Mouse (Mus musculus) embryonic facial prominence, embryonic 14.5 days (tissue): ENCODE results near the gene Lmbrd2. TPM values are rescaled to one million over a fixed set of nuclear protein-coding genes. Genes with fewer than 3 reads are reported as not detected.
"Not testable (repeated sequence)": the region's sequence is repeated elsewhere in the genome, so short reads cannot be mapped to it uniquely, and the experiment has no call there.

Source experiments
- ATAC-seq: fragments of 200-750 bp; cut with Nextera tagmentation; 2 replicates; pipeline ENCODE4 v1.8.0; 2017; ENCODE audit warnings: low read depth, moderate number of reproducible peaks, moderate TSS enrichment
- DNase-seq: peaks from one replicate; pipeline ENCODE4 v3.0.0-alpha.2; 2015; ENCODE audit warnings: low spot score
- H3K27ac ChIP-seq: fragments of 300-500 bp; sonication (generic); replicated peaks from 2 replicates; pipeline ENCODE4 v1.5.1; 2014; ENCODE audit warnings: low read depth, mild to moderate bottlenecking, low read length, moderate library complexity
- H3K27me3 ChIP-seq: fragments of 300-500 bp; sonication (generic); replicated peaks from 2 replicates; pipeline ENCODE4 v1.6.1; 2014; ENCODE audit warnings: low read length; ENCODE audit not compliant: control insufficient read depth, insufficient read depth
- H3K36me3 ChIP-seq: fragments of 300-500 bp; sonication (generic); 2 replicates; pipeline ENCODE4 v1.6.1; 2014; ENCODE audit warnings: low read length, mixed read lengths; ENCODE audit not compliant: control insufficient read depth, insufficient read depth
- H3K4me1 ChIP-seq: fragments of 300-500 bp; sonication (generic); 2 replicates; pipeline ENCODE4 v1.6.1; 2014; ENCODE audit warnings: antibody characterized with exemption, low read length; ENCODE audit not compliant: control insufficient read depth, insufficient read depth
- H3K4me2 ChIP-seq: fragments of 300-500 bp; sonication (generic); 2 replicates; pipeline ENCODE4 v1.6.1; 2014; ENCODE audit warnings: low read depth, mild to moderate bottlenecking, low read length, moderate library complexity, mixed read lengths
- H3K4me3 ChIP-seq: fragments of 300-500 bp; sonication (generic); 2 replicates; pipeline ENCODE4 v1.5.1; 2014; ENCODE audit warnings: low read depth, mild to moderate bottlenecking, low read length
- H3K9ac ChIP-seq: fragments of 300-500 bp; sonication (generic); 2 replicates; pipeline ENCODE4 v1.6.1; 2014; ENCODE audit warnings: low read depth, mild to moderate bottlenecking, low read length, moderate library complexity, mixed read lengths
- H3K9me3 ChIP-seq: fragments of 300-500 bp; sonication (generic); 2 replicates; pipeline ENCODE4 v1.6.1; 2016; ENCODE audit warnings: low read length; ENCODE audit not compliant: control insufficient read depth
- WGBS: fragments of 180-500 bp; shearing (Covaris S2); extraction: QIAGEN DNeasy Blood & Tissue Kit; methylation state at CpG from one replicate; pipeline ENCODE4 v1.1.7; 2014; 5-methylcytosine and 5-hydroxymethylcytosine counted together
- polyA plus RNA-seq: library from polyadenylated mRNA; unstranded; fragments of >200 nt; fragmentation: Nextera tagmentation; extraction: Ambion mirVana; gene quantifications from 2 replicates; pipeline ENCODE4 v1.2.1, GENCODE M21; 2014

Gene Lmbrd2
- polyA plus RNA-seq, 1 experiment from 2014 or later = 6.2 TPM

GRCm38 (mm10) chr15:9164125-9164524, 23.8 kb downstream of the Lmbrd2 start:
- Histone ChIP-seq H3K36me3 (peaks cover 26% of the 10 kb centered on the region; the same call in 1 of the 2 replicates), H3K4me2 (no peak overlapping the region), H3K4me3 (no peak overlapping the region), H3K9ac (no peak overlapping the region), H3K9me3 (no peaks in the 10 kb centered on the region), H3K4me1 (no peaks in the 10 kb centered on the region), H3K27me3 (no peaks in the 10 kb centered on the region), H3K27ac (no peak overlapping the region)
- ATAC-seq = no peak
- DNase-seq = no peak
- WGBS = 72% methylated on average over 6 of the region's 6 CpGs

GRCm38 (mm10) chr15:9177038-9177437, 36.7 kb downstream of the Lmbrd2 start:
- Histone ChIP-seq H3K4me2 (no peak overlapping the region), H3K9ac (no peak overlapping the region), H3K4me3 (no peak overlapping the region), H3K27me3 (no peaks in the 10 kb centered on the region), H3K9me3 (no peaks in the 10 kb centered on the region), H3K4me1 (no peaks in the 10 kb centered on the region), H3K36me3 (peaks cover 34% of the 10 kb centered on the region), H3K27ac (no peak overlapping the region)
- ATAC-seq = no peak
- 92% methylated on average over 3 of the region's 3 CpGs for WGBS
- no peak for DNase-seq

- Histone ChIP-seq H3K36me3 (peaks cover 48% of the 10 kb centered on the region), H3K4me1 (no peaks in the 10 kb centered on the region), H3K27me3 (no peaks in the 10 kb centered on the region), H3K9ac (no peak overlapping the region), H3K27ac (no peak overlapping the region), H3K4me3 (no peak overlapping the region), H3K4me2 (no peak overlapping the region), H3K9me3 (no peaks in the 10 kb centered on the region)
- no peak for ATAC-seq
- whole genome bisulfite sequencing = 95% methylated on average over 5 of the region's 5 CpGs
- no peak for DNase-seq
Measured at GRCm38 (mm10) chr15:9183995-9184394, 43.6 kb downstream of the Lmbrd2 start.

- DNase-seq (peak; percentile 28), ATAC-seq (peak; percentile 53; the same call in 1 of the 2 replicates)
- Histone ChIP-seq H3K27ac (peak overlapping the region; percentile 21), H3K9me3 (no peaks in the 10 kb centered on the region), H3K27me3 (no peaks in the 10 kb centered on the region), H3K4me3 (no peak overlapping the region), H3K4me2 (no peak overlapping the region), H3K36me3 (peaks cover 53% of the 10 kb centered on the region), H3K9ac (no peak overlapping the region), H3K4me1 (no peaks in the 10 kb centered on the region)
- 47% methylated on average over 2 of the region's 2 CpGs for WGBS
Measured at GRCm38 (mm10) chr15:9189796-9190195, 49.4 kb downstream of the Lmbrd2 start.

GRCm38 (mm10) chr15:9192685-9193084, 52.3 kb downstream of the Lmbrd2 start:
- H3K4me1 ChIP-seq, H3K27me3 ChIP-seq, H3K4me3 ChIP-seq, H3K9me3 ChIP-seq, H3K4me2 ChIP-seq, H3K27ac ChIP-seq, ATAC-seq, DNase-seq, H3K9ac ChIP-seq: not testable (repeated sequence)
- H3K36me3 ChIP-seq = peaks cover 55% of the 10 kb centered on the region

GRCm38 (mm10) chr15:9198421-9198820, 58.1 kb downstream of the Lmbrd2 start:
- WGBS = 53% methylated on average over 6 of the region's 6 CpGs
- ATAC-seq = no peak
- H3K27ac ChIP-seq = no peak overlapping the region

GRCm38 (mm10) chr15:9211891-9212290, 71.5 kb downstream of the Lmbrd2 start:
- H3K4me2 ChIP-seq = no peak overlapping the region
- DNase-seq (no peak), ATAC-seq (no peak)
- H3K9ac ChIP-seq = no peak overlapping the region
- no peaks in the 10 kb centered on the region for H3K4me1 ChIP-seq
- no peaks in the 10 kb centered on the region for H3K36me3 ChIP-seq
- no peaks in the 10 kb centered on the region for H3K27me3 ChIP-seq
- H3K4me3 ChIP-seq = no peak overlapping the region
- H3K9me3 ChIP-seq = no peaks in the 10 kb centered on the region
- no peak overlapping the region for H3K27ac ChIP-seq

More at GRCm38 (mm10) chr15:9198421-9198820, 58.1 kb downstream of the Lmbrd2 start:
- Histone ChIP-seq H3K9me3 (no peaks in the 10 kb centered on the region), H3K4me2 (no peak overlapping the region), H3K9ac (no peak overlapping the region), H3K27me3 (no peaks in the 10 kb centered on the region), H3K4me3 (no peak overlapping the region), H3K36me3 (peaks cover 20% of the 10 kb centered on the region), H3K4me1 (no peaks in the 10 kb centered on the region)
- no peak for DNase-seq

GRCm38 (mm10) chr15:9213026-9213425, 72.7 kb downstream of the Lmbrd2 start:
- WGBS = 53% methylated on average over 3 of the region's 3 CpGs
- H3K4me2 ChIP-seq, H3K9me3 ChIP-seq, H3K9ac ChIP-seq, H3K4me1 ChIP-seq, H3K27me3 ChIP-seq, H3K4me3 ChIP-seq, H3K27ac ChIP-seq, ATAC-seq, H3K36me3 ChIP-seq: not testable (repeated sequence)
- peak; percentile 23 for DNase-seq

GRCm38 (mm10) chr15:9213431-9213830, 73.1 kb downstream of the Lmbrd2 start:
- DNase-seq, H3K9ac ChIP-seq, H3K27ac ChIP-seq, H3K4me2 ChIP-seq, ATAC-seq, H3K4me3 ChIP-seq, H3K9me3 ChIP-seq, H3K27me3 ChIP-seq, H3K4me1 ChIP-seq, H3K36me3 ChIP-seq: not testable (repeated sequence)
- WGBS = 86% methylated on average over 7 of the region's 7 CpGs
